Mouse (Mus musculus) frontal cortex, postnatal 14 days (tissue): ENCODE measurements around the gene Mcpt4.
"Not testable (repeated sequence)": the region's sequence is repeated elsewhere in the genome, so short reads cannot be mapped to it uniquely, and the experiment has no call there.

Experiments
- DNase-seq, 2 experiments: peaks; one replicate each; pipeline ENCODE4 v3.0.0; 2022; ENCODE audit warnings: low spot score in 2 of 2

Gene Mcpt4

DNA sequence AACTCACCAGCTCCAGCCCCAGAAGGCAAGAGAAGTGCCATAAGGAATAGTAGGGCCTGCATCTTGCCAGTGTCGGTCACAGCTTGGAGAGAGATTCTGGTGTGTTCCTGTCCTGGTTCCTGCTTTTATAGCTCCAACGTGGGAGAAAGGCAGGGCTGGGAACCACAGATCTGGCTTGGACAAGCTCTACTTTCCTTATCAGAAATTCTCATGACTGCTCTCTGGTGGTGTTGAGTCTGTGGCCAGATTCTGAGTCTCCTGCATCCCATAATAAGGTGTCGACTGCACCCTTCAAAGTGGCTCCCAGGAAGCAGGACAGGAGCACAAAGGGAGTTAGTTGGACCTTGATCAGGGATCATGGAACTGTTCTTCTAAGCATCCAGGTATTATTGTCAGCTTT is at the start of gene Mcpt4:
Gene Mcpt4, minus strand, starts transcription at position 101 of the 400 bp plus-strand sequence.
- DNase-seq: not testable (repeated sequence)

- DNase-seq: no peak
Measured at GRCm38 (mm10) chr14:56105447-56106180, 43.5 kb upstream of the Mcpt4 start.

- no peak for DNase-seq
Measured at GRCm38 (mm10) chr14:56105016-56105415, 42.9 kb upstream of the Mcpt4 start.

DNA sequence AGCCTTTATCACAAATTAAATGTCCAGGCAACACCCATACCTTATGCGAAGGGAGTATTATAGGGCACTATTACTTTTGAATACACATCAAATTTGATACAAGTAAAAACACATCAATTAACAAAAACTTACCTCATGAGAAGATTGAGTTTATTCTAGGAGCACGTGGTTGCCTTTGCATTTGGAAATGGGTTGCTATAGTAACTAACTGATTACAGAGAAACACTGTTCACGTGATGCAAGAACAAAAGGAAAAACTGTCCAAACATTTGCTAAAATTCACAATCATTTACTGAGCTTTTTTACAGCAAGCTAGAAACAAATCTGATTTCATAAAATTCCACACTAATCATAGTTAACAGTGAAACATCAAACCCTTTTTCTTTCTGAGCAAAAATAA is 41.3 kb upstream of the Mcpt4 start:
- DNase-seq: no peak

- DNase-seq: no peak
Measured at GRCm38 (mm10) chr14:56102386-56102785, 40.3 kb upstream of the Mcpt4 start, which contains the start of gene Ctsg. TSS of gene Ctsg (minus strand) at chr14:56102574.

- DNase-seq: no peak
Measured at GRCm38 (mm10) chr14:56098940-56099339, 36.8 kb upstream of the Mcpt4 start.

DNA sequence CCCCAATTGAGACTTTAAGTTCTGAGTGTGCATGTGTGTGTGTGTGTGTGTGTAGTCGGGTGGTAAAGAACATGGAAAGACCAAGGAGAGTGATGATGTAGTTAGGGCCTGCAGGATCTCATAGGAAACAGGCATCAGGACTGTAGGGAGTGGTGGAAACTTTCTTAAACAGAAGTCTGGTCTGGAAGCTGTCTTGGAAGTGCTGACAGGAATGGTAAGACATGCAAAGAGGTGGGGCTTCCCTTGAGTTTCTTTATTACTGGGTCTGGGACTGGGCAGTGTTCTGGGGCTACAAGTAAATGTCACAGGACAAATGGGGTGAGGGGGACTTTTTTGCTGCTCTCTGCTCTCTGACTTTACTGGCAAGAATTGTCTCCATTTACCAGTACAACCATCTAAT is 35.5 kb upstream of the Mcpt4 start:
- DNase-seq: no peak

- DNase-seq: no peak
Measured at GRCm38 (mm10) chr14:56093353-56093752, 31.2 kb upstream of the Mcpt4 start.

- DNase-seq: no peak
Measured at GRCm38 (mm10) chr14:56086711-56087110, 24.6 kb upstream of the Mcpt4 start.

DNA sequence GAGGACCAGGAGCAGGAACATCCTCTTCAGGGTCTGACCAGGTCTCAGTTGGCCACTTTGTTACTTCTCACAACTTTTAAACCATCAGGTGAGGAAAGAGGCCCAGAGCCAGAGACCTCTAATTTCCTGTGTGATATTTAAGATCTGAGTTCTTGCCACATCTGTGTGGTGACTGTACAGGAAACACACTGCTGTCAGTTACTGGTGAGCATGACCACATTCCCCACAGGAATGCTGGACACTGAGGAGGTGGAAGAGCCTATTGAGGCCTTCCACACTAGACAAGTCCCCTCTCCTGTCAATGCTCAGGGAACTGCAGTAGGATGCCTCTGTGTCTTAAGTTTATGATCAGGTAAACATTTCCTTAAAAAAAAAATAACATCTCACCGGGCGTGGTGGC is 23.1 kb upstream of the Mcpt4 start, which contains the start of gene Mcpt8:
Gene Mcpt8, minus strand, starts transcription at position 107 of the 400 bp plus-strand sequence.
- no peak for DNase-seq

- no peak for DNase-seq
Measured at GRCm38 (mm10) chr14:56082016-56082415, 19.9 kb upstream of the Mcpt4 start.

DNA sequence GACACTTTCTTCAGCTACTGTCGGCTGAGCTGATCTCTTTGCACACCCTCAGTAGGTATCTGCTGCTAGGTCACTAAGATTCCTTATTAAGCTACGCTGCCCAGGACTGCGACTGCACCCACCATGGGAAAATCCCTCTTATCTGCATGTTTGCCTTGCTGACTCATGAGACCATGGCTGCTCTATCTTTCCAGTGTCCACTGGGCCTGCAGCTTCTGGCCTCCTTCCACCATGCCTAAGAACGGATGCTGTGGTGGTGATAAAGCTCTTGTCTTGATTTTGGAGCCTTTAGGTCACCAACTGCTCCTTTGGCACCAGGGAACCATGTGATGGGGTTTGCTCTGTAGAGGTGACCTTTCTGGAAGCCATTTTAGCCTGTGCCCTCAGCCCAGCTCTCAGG is 4.4 kb downstream of the Mcpt4 start:
- DNase-seq: no peak

DNA sequence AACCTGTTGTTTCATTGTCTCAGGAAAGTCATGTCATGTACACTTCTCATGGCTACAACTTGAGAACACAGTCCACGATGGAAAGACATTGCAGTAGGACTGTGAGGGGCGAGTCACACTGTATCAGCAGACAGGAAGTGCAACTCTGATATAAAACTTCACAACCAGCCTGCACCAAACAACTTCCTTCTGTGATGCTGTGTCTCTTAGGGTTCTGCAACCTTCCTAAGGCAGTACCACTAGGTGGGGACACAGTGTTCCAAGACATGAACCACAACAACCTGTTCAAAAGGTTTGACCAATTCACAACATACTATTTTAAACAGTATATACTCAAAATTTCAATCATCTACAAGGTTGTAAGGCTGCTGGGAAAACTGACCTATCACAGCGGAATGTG is 6.7 kb downstream of the Mcpt4 start:
- no peak for DNase-seq

DNA sequence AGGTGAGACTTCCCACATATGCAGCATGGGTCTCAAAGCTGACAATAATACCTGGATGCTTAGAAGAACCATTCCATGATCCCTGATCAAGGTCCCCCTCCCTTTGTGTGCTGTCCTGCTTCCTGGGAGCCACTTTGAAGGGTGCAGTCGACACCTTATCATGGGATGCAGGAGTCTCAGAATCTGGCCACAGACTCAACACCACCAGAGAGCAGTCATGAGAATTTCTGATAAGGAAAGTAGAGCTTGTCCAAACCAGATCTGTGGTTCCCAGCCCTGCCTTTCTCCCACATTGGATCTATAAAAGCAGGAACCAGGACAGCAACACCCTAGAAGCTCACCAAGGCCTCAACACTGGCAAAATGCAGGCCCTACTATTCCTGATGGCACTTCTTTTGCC is 20.3 kb downstream of the Mcpt4 start, which contains the start of gene Mcpt2:
Gene Mcpt2, plus strand, starts transcription at position 250 of the 400 bp plus-strand sequence.
- not testable (repeated sequence) for DNase-seq

DNA sequence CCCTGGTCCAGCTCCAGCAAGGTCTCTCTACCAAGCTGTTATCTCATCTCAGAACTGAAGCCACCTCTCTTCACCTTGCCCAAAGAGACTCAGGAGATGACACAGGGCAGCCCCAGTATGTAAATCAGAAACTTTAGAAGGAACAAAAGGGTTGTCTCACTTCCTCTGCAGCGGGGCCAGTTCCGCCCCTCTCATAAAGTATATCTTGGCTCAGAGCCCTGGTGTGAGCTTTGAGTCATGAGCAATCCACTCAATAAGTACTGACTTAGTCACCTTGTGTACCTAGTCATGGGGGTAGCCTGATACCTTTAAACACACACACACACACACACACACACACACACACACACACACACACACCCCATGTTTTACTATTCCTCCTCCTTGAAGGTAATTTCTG is 27.7 kb downstream of the Mcpt4 start:
- no peak for DNase-seq

DNA sequence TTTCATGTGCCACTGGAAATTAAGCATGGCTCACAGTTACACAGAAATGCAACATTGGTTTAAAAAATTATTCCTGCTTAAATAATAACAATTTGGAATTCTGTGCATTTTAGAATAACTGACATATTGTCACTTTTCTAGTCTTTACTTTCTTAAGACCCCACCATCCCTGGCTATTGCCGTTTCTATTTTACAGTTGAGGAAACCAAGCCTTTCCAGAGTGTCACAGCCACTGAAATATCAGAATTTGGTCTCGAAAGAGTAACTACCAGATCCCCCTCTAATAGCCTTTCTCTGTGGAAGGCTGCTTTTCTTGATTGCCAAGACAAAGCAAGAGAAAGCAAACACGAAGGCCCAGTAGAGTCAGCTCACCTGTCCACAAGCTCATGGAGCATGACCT is 31.7 kb downstream of the Mcpt4 start, which contains the start of gene Mcpt9:
Gene Mcpt9, minus strand, starts transcription at position 101 of the 400 bp plus-strand sequence.
- not testable (repeated sequence) for DNase-seq

GRCm38 (mm10) chr14:56021305-56021704 is 40.8 kb downstream of the Mcpt4 start:
- DNase-seq: not testable (repeated sequence)

DNA sequence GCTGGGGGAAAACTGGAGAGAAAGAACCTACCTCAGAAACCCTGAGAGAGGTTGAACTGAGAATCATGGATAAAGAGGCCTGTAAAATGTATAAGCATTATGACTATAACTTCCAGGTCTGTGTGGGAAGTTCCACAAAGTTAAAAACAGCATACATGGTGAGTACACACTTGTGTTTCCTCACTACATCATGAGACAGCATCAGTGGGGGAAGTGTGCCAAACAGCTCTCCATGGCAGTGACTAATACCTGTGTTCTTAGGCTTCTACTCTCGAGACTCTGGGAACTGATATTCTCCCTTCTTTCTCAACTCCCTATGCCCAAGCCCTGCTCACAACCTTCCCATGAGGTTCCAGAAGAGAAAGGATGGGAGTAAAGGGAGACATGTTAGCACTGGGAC is 42.7 kb downstream of the Mcpt4 start:
- DNase-seq: no peak

DNA sequence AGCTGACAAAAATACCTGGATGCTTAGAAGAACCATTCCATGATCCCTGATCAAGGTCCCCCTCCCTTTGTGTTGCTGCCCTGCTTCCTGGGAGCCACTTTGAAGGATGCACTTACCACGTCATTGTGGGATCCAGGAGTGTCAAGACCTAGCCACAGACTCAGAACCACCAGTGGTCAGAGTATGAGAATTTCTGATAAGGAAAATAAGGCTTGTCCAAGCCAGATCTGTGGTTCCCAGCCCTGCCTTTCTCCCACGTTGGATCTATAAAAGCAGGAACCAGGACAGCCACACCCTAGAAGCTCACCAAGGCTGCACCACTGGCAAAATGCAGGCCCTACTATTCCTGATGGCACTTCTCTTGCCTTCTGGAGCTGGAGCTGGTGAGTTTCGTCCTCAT is 44.4 kb downstream of the Mcpt4 start, which contains the start of gene Mcpt1:
Gene Mcpt1, plus strand, starts transcription at position 301 of the 400 bp plus-strand sequence.
- not testable (repeated sequence) for DNase-seq

- no peak for DNase-seq
Measured at GRCm38 (mm10) chr14:56013924-56014323, 48.2 kb downstream of the Mcpt4 start.

DNA sequence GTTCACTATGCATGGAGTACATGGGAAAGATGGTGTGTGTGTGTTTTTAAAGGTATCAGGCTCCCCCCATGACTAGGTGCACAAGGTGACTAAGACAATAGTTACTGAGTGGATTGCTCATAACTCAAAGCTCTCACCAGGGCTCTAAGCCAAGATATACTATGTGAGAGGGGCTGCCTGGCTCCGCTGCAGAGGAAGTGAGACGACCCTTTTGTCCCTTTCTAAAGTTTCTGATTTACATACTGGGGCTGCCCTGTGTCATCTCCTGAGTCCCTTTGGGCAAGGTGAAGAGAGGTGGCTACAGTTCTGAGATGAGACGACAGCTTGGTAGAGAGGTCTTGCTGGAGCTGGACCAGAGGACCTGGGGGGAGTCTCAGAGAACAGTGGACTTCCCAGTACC is 49.0 kb downstream of the Mcpt4 start:
- no peak for DNase-seq
